Mouse (Mus musculus): ENCODE data around the gene Erp44. TPM values are rescaled to one million over a fixed set of nuclear protein-coding genes. Genes with fewer than 3 reads are reported as not detected.
A peak's percentile ranks its signal among the peaks of the same experiment; 100 is the strongest.

Erp44 gene
- total and polyA plus RNA-seq, 3 experiments = 8.0 to 64.1 (median 47.6) TPM

DNA sequence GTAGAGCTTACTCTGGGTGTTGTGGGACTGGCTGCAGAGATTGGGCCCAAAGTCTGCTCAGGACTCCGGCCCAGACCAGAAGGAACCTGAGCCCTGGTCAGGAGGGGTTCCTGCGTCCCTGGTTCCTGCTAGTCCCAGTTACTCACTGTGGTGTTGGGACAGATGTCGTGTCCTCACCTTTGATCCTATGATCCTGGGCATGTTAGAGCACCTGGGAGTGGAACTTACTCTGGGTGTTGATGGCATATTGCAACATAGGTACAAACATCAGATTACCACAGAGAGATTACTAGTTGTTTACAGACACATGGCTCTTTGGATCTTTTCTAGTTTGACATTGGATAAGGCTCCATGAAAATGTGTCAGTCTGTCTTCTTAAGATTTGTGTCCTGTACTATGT lies 35.5 kb upstream of the Erp44 start:
- no peaks in the 10 kb centered on the region for H3K27me3 ChIP-seq (ENCODE audit: insufficient read depth, low read length)
- no peak for DNase-seq (ENCODE audit: low spot score)
- no peaks in the 10 kb centered on the region for H3K4me1 ChIP-seq (ENCODE audit: insufficient read depth, low read depth, low read length)
- H3K4me3 ChIP-seq (ENCODE audit: low read depth, low read length) = no peak overlapping the region
- ATAC-seq (ENCODE audit: extremely low read depth, insufficient number of reproducible peaks, low FRiP score, poor library complexity, severe bottlenecking) = no peak
- peaks cover 7% of the 10 kb centered on the region for H3K36me3 ChIP-seq (replicated peaks)
- no peak for TF ChIP-seq GATA1 (IDR thresholded peaks at IDR 0.05; ENCODE audit: borderline replicate concordance, low read length)
- TF ChIP-seq POLR2AphosphoS5 (IDR thresholded peaks at IDR 0.05; ENCODE audit: insufficient replicate concordance, low read depth, low read length) = no peak
- TF ChIP-seq CTCF (IDR thresholded peaks at IDR 0.05; ENCODE audit: low read depth, low read length) = no peak
- H3K9me3 ChIP-seq (replicated peaks) = no peaks in the 10 kb centered on the region

DNA sequence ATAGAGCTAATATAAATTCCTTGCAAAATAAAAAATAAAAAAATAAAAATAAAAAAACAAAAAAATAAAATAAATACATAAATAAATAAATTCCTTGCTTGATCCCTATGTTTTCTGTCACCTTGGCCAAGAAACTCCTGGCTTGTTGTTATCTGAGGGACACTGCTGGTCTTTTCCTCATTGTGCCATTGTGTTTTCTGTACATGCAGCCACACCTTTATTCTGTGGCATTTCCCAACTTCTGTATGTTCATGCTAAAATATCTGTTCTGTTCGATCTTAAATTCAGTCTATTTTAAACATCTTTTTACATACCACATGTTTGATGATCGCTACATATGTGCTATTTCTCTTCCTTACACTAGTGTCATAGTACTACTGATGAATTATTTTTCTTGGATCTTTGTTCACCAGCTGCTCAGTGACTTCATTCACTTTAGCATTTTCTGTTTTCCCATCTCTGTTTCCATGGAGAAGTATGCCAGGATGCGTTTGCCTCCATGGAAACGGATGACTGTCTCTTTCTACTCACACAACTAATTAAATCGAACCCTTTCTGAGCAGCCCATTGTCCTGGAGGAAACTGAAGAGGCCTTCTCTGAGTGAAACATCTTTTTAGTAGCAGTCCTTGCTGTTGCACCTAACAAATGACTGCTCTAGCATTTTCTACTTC lies 7.9 kb upstream of the Erp44 start:
- H3K4me1 ChIP-seq (ENCODE audit: insufficient read depth, low read depth, low read length) = no peaks in the 10 kb centered on the region; the same call in 1 of the 2 replicates

DNA sequence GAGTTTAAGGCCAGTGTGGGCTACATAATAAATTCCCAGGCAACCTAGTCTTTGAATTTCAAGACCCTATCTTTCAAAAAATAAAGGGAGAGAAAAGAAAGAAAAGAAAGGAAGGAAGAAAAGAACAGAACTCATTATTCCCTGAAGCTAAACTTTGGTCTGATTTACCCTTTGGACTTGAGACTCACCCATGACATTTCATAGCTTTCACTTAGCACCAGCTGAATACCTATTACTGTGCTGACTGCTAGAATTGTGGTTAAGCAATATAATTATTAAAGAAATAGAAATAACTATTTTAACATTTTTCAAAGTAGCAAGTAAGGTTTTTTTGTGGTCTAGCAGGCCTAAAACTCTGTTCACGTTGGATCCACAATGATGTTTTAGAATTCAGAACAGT lies 1.8 kb upstream of the Erp44 start:
- Histone ChIP-seq H3K4me1 (ENCODE audit: insufficient read depth, low read depth, low read length) (peaks cover 9% of the 10 kb centered on the region), H3K4me3 (ENCODE audit: low read depth, low read length) (no peak overlapping the region), H3K36me3 (replicated peaks) (peaks cover 19% of the 10 kb centered on the region), H3K27me3 (ENCODE audit: insufficient read depth, low read length) (no peaks in the 10 kb centered on the region), H3K9me3 (replicated peaks) (no peaks in the 10 kb centered on the region)
- ATAC-seq (ENCODE audit: extremely low read depth, insufficient number of reproducible peaks, low FRiP score, poor library complexity, severe bottlenecking) (no peak), DNase-seq (ENCODE audit: low spot score) (no peak)
- no peak for TF ChIP-seq CTCF (IDR thresholded peaks at IDR 0.05; ENCODE audit: low read depth, low read length)
- no peak for TF ChIP-seq GATA2 (IDR thresholded peaks at IDR 0.05; ENCODE audit: borderline replicate concordance, low read depth, low read length)
- no peak for TF ChIP-seq GATA1 (IDR thresholded peaks at IDR 0.05; ENCODE audit: borderline replicate concordance, low read length)
- no peak for TF ChIP-seq TAL1 (conservative IDR thresholded peaks at IDR 0.05; ENCODE audit: low read depth, low read length)
- no peak for TF ChIP-seq POLR2AphosphoS5 (IDR thresholded peaks at IDR 0.05; ENCODE audit: insufficient replicate concordance, low read depth, low read length)

More for the DNA sequence above, 7.9 kb upstream of the Erp44 start:
- Histone ChIP-seq H3K27me3 (ENCODE audit: insufficient read depth, low read length) (no peaks in the 10 kb centered on the region), H3K36me3 (replicated peaks) (peaks cover 28% of the 10 kb centered on the region), H3K4me3 (ENCODE audit: low read depth, low read length) (no peak overlapping the region), H3K9me3 (replicated peaks) (0 out of 2 replicates have a peak, but pooled peaks cover 2% of the 10 kb centered on the region)
- DNase-seq (ENCODE audit: low spot score) = no peak
- no peak for ATAC-seq (ENCODE audit: extremely low read depth, insufficient number of reproducible peaks, low FRiP score, poor library complexity, severe bottlenecking)
- TF ChIP-seq TAL1 (conservative IDR thresholded peaks at IDR 0.05; ENCODE audit: low read depth, low read length) (no peak), CTCF (IDR thresholded peaks at IDR 0.05; ENCODE audit: low read depth, low read length) (no peak), POLR2AphosphoS5 (IDR thresholded peaks at IDR 0.05; ENCODE audit: insufficient replicate concordance, low read depth, low read length) (no peak), GATA1 (IDR thresholded peaks at IDR 0.05; ENCODE audit: borderline replicate concordance, low read length) (no peak), GATA2 (IDR thresholded peaks at IDR 0.05; ENCODE audit: borderline replicate concordance, low read depth, low read length) (no peak)

DNA sequence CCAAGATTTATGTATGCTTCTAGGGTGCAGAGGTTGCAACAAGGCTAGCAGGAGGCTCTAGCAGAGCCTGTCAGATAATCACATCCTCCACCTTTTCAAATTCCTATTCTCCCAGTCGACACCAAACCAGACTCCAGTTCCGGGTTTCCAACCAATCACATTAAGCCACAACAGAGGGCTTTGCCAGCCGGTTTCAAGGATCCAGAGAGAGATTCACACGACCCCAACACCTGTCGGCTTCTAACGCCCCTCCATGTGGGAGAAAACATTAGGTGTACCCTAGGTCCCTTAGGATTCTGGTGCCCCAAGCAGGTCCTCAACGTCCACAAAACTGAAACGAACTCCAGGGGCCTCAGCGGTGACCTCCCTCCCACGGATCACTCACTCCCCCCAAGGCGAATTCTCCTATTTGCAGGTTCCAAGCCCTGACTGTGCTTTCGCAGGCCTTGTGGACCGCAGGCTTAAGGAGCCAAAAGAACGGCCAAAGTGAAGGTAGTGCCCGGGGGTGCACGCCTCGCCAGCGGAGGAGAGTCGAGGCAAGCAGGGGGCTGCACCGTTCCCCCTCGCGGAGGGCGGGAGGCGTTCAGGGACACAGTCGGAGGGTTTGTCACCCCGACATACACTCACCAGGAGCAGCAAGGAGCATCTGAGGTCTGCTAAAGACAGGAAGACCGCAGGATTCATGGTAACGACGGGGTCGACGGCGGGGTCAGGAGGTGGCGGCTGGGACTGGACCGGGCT lies 431 bp downstream of the Erp44 start:
- H3K36me3 ChIP-seq (replicated peaks) = peaks cover 21% of the 10 kb centered on the region
- ATAC-seq (ENCODE audit: extremely low read depth, insufficient number of reproducible peaks, low FRiP score, poor library complexity, severe bottlenecking) (no peak), DNase-seq (ENCODE audit: low spot score) (peak; percentile 39)
- H3K4me1 ChIP-seq (ENCODE audit: insufficient read depth, low read depth, low read length) = peaks cover 14% of the 10 kb centered on the region
- TF ChIP-seq GATA1 (IDR thresholded peaks at IDR 0.05; ENCODE audit: borderline replicate concordance, low read length) = no peak
- TF ChIP-seq GATA2 (IDR thresholded peaks at IDR 0.05; ENCODE audit: borderline replicate concordance, low read depth, low read length) = no peak
- TF ChIP-seq POLR2AphosphoS5 (IDR thresholded peaks at IDR 0.05; ENCODE audit: insufficient replicate concordance, low read depth, low read length) = no peak
- no peak for TF ChIP-seq TAL1 (conservative IDR thresholded peaks at IDR 0.05; ENCODE audit: low read depth, low read length)
- no peak for TF ChIP-seq CTCF (IDR thresholded peaks at IDR 0.05; ENCODE audit: low read depth, low read length)
- no peaks in the 10 kb centered on the region for H3K27me3 ChIP-seq (ENCODE audit: insufficient read depth, low read length)
- H3K4me3 ChIP-seq (ENCODE audit: low read depth, low read length) = peak overlapping the region; percentile 99
- no peaks in the 10 kb centered on the region for H3K9me3 ChIP-seq (replicated peaks)

DNA sequence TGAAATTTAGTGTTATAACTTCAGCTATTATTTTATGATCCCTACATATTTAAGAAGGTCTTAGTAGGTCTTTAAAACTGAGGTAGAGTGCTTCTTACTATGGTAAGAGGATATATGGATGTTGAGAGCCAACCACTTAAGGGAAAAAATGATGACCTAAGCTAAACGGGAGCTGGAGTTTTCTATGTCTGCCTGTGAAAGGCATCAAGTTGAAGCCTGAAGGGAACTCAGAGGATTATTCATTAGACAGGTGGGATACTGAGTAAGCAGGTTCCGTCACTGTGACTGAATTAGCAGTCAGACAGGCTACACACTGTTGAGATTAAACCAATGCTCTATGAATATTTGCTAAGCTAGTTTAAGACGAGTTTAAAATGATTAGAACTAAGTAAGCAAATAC lies 2.3 kb downstream of the Erp44 start:
- no peak for DNase-seq (ENCODE audit: low spot score)
- Histone ChIP-seq H3K4me3 (ENCODE audit: low read depth, low read length) (no peak overlapping the region), H3K4me1 (ENCODE audit: insufficient read depth, low read depth, low read length) (peaks cover 14% of the 10 kb centered on the region), H3K9me3 (replicated peaks) (no peaks in the 10 kb centered on the region), H3K36me3 (replicated peaks) (peaks cover 14% of the 10 kb centered on the region), H3K27me3 (ENCODE audit: insufficient read depth, low read length) (no peaks in the 10 kb centered on the region)
- no peak for TF ChIP-seq CTCF (IDR thresholded peaks at IDR 0.05; ENCODE audit: low read depth, low read length)
- no peak for TF ChIP-seq TAL1 (conservative IDR thresholded peaks at IDR 0.05; ENCODE audit: low read depth, low read length)
- no peak for TF ChIP-seq POLR2AphosphoS5 (IDR thresholded peaks at IDR 0.05; ENCODE audit: insufficient replicate concordance, low read depth, low read length)
- no peak for ATAC-seq (ENCODE audit: extremely low read depth, insufficient number of reproducible peaks, low FRiP score, poor library complexity, severe bottlenecking)

DNA sequence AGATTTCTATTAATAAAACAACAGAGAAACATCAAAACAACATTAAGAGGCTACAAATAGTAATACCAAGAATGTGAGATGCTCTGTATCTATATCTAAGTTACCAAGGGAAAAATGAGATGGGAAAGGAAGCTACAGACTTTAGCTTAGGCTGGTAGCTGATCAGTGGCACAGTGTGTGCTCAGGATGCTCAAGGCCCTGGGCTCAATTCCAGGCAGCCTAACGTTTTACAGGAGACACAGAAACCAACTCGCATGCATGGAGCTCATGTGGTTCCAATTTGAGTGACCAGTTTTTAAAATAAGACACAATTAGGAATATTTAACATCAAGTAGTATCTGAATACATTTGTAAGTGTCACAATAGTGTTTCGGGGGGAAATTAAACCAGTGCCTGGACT lies 3.6 kb downstream of the Erp44 start:
- no peak overlapping the region for H3K4me3 ChIP-seq (ENCODE audit: low read depth, low read length)
- H3K4me1 ChIP-seq (ENCODE audit: insufficient read depth, low read depth, low read length) = peaks cover 14% of the 10 kb centered on the region
- ATAC-seq (ENCODE audit: extremely low read depth, insufficient number of reproducible peaks, low FRiP score, poor library complexity, severe bottlenecking) (no peak), DNase-seq (ENCODE audit: low spot score) (no peak)
- TF ChIP-seq GATA2 (IDR thresholded peaks at IDR 0.05; ENCODE audit: borderline replicate concordance, low read depth, low read length) = no peak
- TF ChIP-seq GATA1 (IDR thresholded peaks at IDR 0.05; ENCODE audit: borderline replicate concordance, low read length) = no peak
- no peak for TF ChIP-seq CTCF (IDR thresholded peaks at IDR 0.05; ENCODE audit: low read depth, low read length)
- no peak for TF ChIP-seq TAL1 (conservative IDR thresholded peaks at IDR 0.05; ENCODE audit: low read depth, low read length)
- TF ChIP-seq POLR2AphosphoS5 (IDR thresholded peaks at IDR 0.05; ENCODE audit: insufficient replicate concordance, low read depth, low read length) = no peak
- H3K9me3 ChIP-seq (replicated peaks) = no peaks in the 10 kb centered on the region
- no peaks in the 10 kb centered on the region for H3K27me3 ChIP-seq (ENCODE audit: insufficient read depth, low read length)
- peaks cover 21% of the 10 kb centered on the region for H3K36me3 ChIP-seq (replicated peaks)

Data from G1E (cell line).